Mouse (Mus musculus) hindbrain, embryonic 11.5 days (tissue): ENCODE measurements at regions not wholly inside any gene's neighbourhood (a gene's known extent, or its start where the extent isn't known, plus 50 kb on each side); places are given as distances from the start of the nearest gene placed in this dataset.

ENCODE experiments used
- ATAC-seq: fragments of 200-750 bp; cut with Nextera tagmentation; 2 replicates; pipeline ENCODE4 v1.8.0; 2017; ENCODE audit warnings: mild to moderate bottlenecking, moderate TSS enrichment, moderate library complexity; ENCODE audit not compliant: low FRiP score
- DNase-seq: peaks from one replicate; pipeline ENCODE4 v3.0.0-alpha.2; 2015; ENCODE audit warnings: low spot score
- H3K27ac ChIP-seq: fragments of 300-500 bp; sonication (generic); 2 replicates; pipeline ENCODE4 v1.5.1; 2014; ENCODE audit warnings: mild to moderate bottlenecking, low read depth, low read length
- H3K27me3 ChIP-seq: fragments of 300-500 bp; sonication (generic); 2 replicates; pipeline ENCODE4 v1.6.1; 2014; ENCODE audit warnings: mild to moderate bottlenecking, low read length, moderate library complexity, mixed read lengths; ENCODE audit not compliant: control insufficient read depth, insufficient read depth
- H3K36me3 ChIP-seq: fragments of 300-500 bp; sonication (generic); 2 replicates; pipeline ENCODE4 v1.6.1; 2014; ENCODE audit warnings: mild to moderate bottlenecking, low read length, moderate library complexity, mixed read lengths; ENCODE audit not compliant: control insufficient read depth, insufficient read depth
- H3K4me1 ChIP-seq: fragments of 300-500 bp; sonication (generic); replicated peaks from 2 replicates; pipeline ENCODE4 v1.6.1; 2014; ENCODE audit warnings: low read length, mixed read lengths; ENCODE audit not compliant: control insufficient read depth, insufficient read depth
- H3K4me2 ChIP-seq: fragments of 300-500 bp; sonication (generic); replicated peaks from 2 replicates; pipeline ENCODE4 v1.6.1; 2014; ENCODE audit warnings: mild to moderate bottlenecking, low read depth, low read length
- H3K4me3 ChIP-seq: fragments of 300-500 bp; sonication (generic); 2 replicates; pipeline ENCODE4 v1.5.1; 2014; ENCODE audit warnings: low read depth, low read length
- H3K9ac ChIP-seq: fragments of 300-500 bp; sonication (generic); 2 replicates; pipeline ENCODE4 v1.6.1; 2014; ENCODE audit warnings: low read depth, low read length
- H3K9me3 ChIP-seq: fragments of 300-500 bp; sonication (generic); 2 replicates; pipeline ENCODE4 v1.6.1; 2016; ENCODE audit warnings: low read length; ENCODE audit not compliant: control insufficient read depth
- WGBS: fragments of 180-500 bp; shearing (Covaris S2); extraction: QIAGEN DNeasy Blood & Tissue Kit; methylation state at CpG from one replicate; pipeline ENCODE4 v1.1.7; 2014; 5-methylcytosine and 5-hydroxymethylcytosine counted together

GRCm38 (mm10) chr11:24452267-24452666 lies 374.4 kb downstream of the Bcl11a start:
- Histone ChIP-seq H3K27ac (no peak overlapping the region), H3K4me2 (no peak overlapping the region), H3K36me3 (no peaks in the 10 kb centered on the region), H3K4me1 (0 out of 2 replicates have a peak, but pooled peaks cover 2% of the 10 kb centered on the region), H3K9me3 (no peaks in the 10 kb centered on the region), H3K4me3 (no peak overlapping the region), H3K9ac (no peak overlapping the region), H3K27me3 (no peaks in the 10 kb centered on the region)
- ATAC-seq (no peak), DNase-seq (no peak)
- WGBS, result 31% methylated on average over 7 of the region's 7 CpGs

GRCm38 (mm10) chr11:24464642-24465041 lies 386.8 kb downstream of the Bcl11a start:
- Histone ChIP-seq H3K4me1 (no peaks in the 10 kb centered on the region), H3K4me2 (no peak overlapping the region), H3K4me3 (no peak overlapping the region), H3K27ac (no peak overlapping the region), H3K36me3 (no peaks in the 10 kb centered on the region), H3K27me3 (no peaks in the 10 kb centered on the region), H3K9ac (no peak overlapping the region), H3K9me3 (no peaks in the 10 kb centered on the region)
- ATAC-seq (no peak), DNase-seq (no peak)
- WGBS, result 68% methylated on average over 4 of the region's 4 CpGs

- DNase-seq (no peak), ATAC-seq (no peak)
- no peaks in the 10 kb centered on the region for H3K36me3 ChIP-seq
- H3K27me3 ChIP-seq, result no peaks in the 10 kb centered on the region
- 95% methylated on average over 8 of the region's 8 CpGs for WGBS
- H3K9me3 ChIP-seq, result no peaks in the 10 kb centered on the region
- H3K4me2 ChIP-seq, result no peak overlapping the region
- no peak overlapping the region for H3K27ac ChIP-seq
- no peaks in the 10 kb centered on the region for H3K4me1 ChIP-seq
- H3K4me3 ChIP-seq, result no peak overlapping the region
- H3K9ac ChIP-seq, result no peak overlapping the region
These were observed 389.6 kb downstream of the Bcl11a start for GRCm38 (mm10) chr11:24467458-24467857.

- no peaks in the 10 kb centered on the region for H3K27me3 ChIP-seq
- H3K4me2 ChIP-seq, result no peak overlapping the region
- no peak overlapping the region for H3K9ac ChIP-seq
- H3K27ac ChIP-seq, result no peak overlapping the region
- H3K36me3 ChIP-seq, result no peaks in the 10 kb centered on the region
- H3K4me1 ChIP-seq, result no peaks in the 10 kb centered on the region
- ATAC-seq, result no peak
- H3K4me3 ChIP-seq, result no peak overlapping the region
- no peaks in the 10 kb centered on the region for H3K9me3 ChIP-seq
- DNase-seq, result no peak
These were observed 392.6 kb downstream of the Bcl11a start for GRCm38 (mm10) chr11:24470469-24470868.

GRCm38 (mm10) chr11:24472617-24473367 lies 394.9 kb downstream of the Bcl11a start:
- no peaks in the 10 kb centered on the region for H3K36me3 ChIP-seq
- no peaks in the 10 kb centered on the region for H3K27me3 ChIP-seq
- no peak overlapping the region for H3K4me3 ChIP-seq
- WGBS, result 83% methylated on average over 8 of the region's 8 CpGs
- no peak overlapping the region for H3K27ac ChIP-seq
- H3K4me2 ChIP-seq, result no peak overlapping the region
- H3K9ac ChIP-seq, result no peak overlapping the region
- H3K9me3 ChIP-seq, result no peaks in the 10 kb centered on the region
- DNase-seq (no peak), ATAC-seq (no peak)
- no peaks in the 10 kb centered on the region for H3K4me1 ChIP-seq

GRCm38 (mm10) chr11:24473368-24474010 lies 395.6 kb downstream of the Bcl11a start:
- Histone ChIP-seq H3K4me3 (no peak overlapping the region), H3K9me3 (no peaks in the 10 kb centered on the region), H3K27me3 (no peaks in the 10 kb centered on the region), H3K4me1 (no peaks in the 10 kb centered on the region), H3K9ac (no peak overlapping the region), H3K36me3 (no peaks in the 10 kb centered on the region), H3K4me2 (no peak overlapping the region), H3K27ac (no peak overlapping the region)
- DNase-seq (no peak), ATAC-seq (no peak)
- 63% methylated on average over 7 of the region's 7 CpGs for WGBS

- Histone ChIP-seq H3K9ac (no peak overlapping the region), H3K9me3 (no peaks in the 10 kb centered on the region), H3K27me3 (no peaks in the 10 kb centered on the region), H3K36me3 (no peaks in the 10 kb centered on the region), H3K4me3 (no peak overlapping the region), H3K27ac (no peak overlapping the region), H3K4me1 (no peaks in the 10 kb centered on the region), H3K4me2 (no peak overlapping the region)
- WGBS, result 59% methylated on average over 11 of the region's 11 CpGs
- DNase-seq (no peak), ATAC-seq (no peak)
These were observed 425.0 kb downstream of the Bcl11a start for GRCm38 (mm10) chr11:24502722-24503424.

- Histone ChIP-seq H3K27me3 (no peaks in the 10 kb centered on the region), H3K9me3 (no peaks in the 10 kb centered on the region), H3K9ac (no peak overlapping the region)
These were observed 437.7 kb downstream of the Bcl11a start for GRCm38 (mm10) chr11:24515568-24515967.

More at GRCm38 (mm10) chr11:24515568-24515967, 437.7 kb downstream of the Bcl11a start:
- Histone ChIP-seq H3K36me3 (no peaks in the 10 kb centered on the region), H3K4me3 (no peak overlapping the region), H3K27ac (no peak overlapping the region), H3K4me1 (no peaks in the 10 kb centered on the region), H3K4me2 (no peak overlapping the region)
- ATAC-seq (no peak), DNase-seq (no peak)
